Mouse (Mus musculus): ENCODE measurements around the gene Gm8909. TPM values are rescaled to one million over a fixed set of nuclear protein-coding genes. Genes with fewer than 3 reads are reported as not detected.
"Not testable (repeated sequence)": the region's sequence is repeated elsewhere in the genome, so short reads cannot be mapped to it uniquely, and the experiment has no call there.

Gene Gm8909
- polyA plus RNA-seq, 1 experiment from 2014 or later, result not detected

GRCm38 (mm10) chr17:36128968-36129817 lies 39.1 kb downstream of the Gm8909 start, which contains the start of gene Gm7030:
Gene Gm7030, minus strand, starts transcription at chr17:36129425.
- H3K4me3 ChIP-seq (ENCODE audit: low read length); H3K27ac ChIP-seq (ENCODE audit: low read depth, low read length); H3K27me3 ChIP-seq (ENCODE audit: control insufficient read depth, insufficient read depth, low read length); H3K9me3 ChIP-seq (ENCODE audit: control insufficient read depth, low read length); H3K9ac ChIP-seq (ENCODE audit: low read depth, low read length); H3K36me3 ChIP-seq (ENCODE audit: control insufficient read depth, insufficient read depth, low read length); H3K4me2 ChIP-seq (replicated peaks; ENCODE audit: low read depth, low read length); H3K4me1 ChIP-seq (ENCODE audit: control insufficient read depth, insufficient read depth, low read length); ATAC-seq (ENCODE audit: low FRiP score, low TSS enrichment): not testable (repeated sequence)
- 20% methylated on average over 24 of the region's 28 CpGs for WGBS

GRCm38 (mm10) chr17:36128525-36128924 lies 39.8 kb downstream of the Gm8909 start:
- WGBS, result 55% methylated on average over 10 of the region's 13 CpGs
- H3K9ac ChIP-seq (ENCODE audit: low read depth, low read length); H3K4me1 ChIP-seq (ENCODE audit: control insufficient read depth, insufficient read depth, low read length); H3K27me3 ChIP-seq (ENCODE audit: control insufficient read depth, insufficient read depth, low read length); ATAC-seq (ENCODE audit: low FRiP score, low TSS enrichment); H3K27ac ChIP-seq (ENCODE audit: low read depth, low read length); H3K36me3 ChIP-seq (ENCODE audit: control insufficient read depth, insufficient read depth, low read length); H3K4me2 ChIP-seq (replicated peaks; ENCODE audit: low read depth, low read length); H3K9me3 ChIP-seq (ENCODE audit: control insufficient read depth, low read length); H3K4me3 ChIP-seq (ENCODE audit: low read length): not testable (repeated sequence)

GRCm38 (mm10) chr17:36124111-36124510 lies 44.2 kb downstream of the Gm8909 start:
- H3K27ac ChIP-seq (ENCODE audit: low read depth, low read length); H3K4me1 ChIP-seq (ENCODE audit: control insufficient read depth, insufficient read depth, low read length); H3K9ac ChIP-seq (ENCODE audit: low read depth, low read length); H3K36me3 ChIP-seq (ENCODE audit: control insufficient read depth, insufficient read depth, low read length); H3K4me2 ChIP-seq (replicated peaks; ENCODE audit: low read depth, low read length); H3K9me3 ChIP-seq (ENCODE audit: control insufficient read depth, low read length); H3K4me3 ChIP-seq (ENCODE audit: low read length); ATAC-seq (ENCODE audit: low FRiP score, low TSS enrichment): not testable (repeated sequence)
- WGBS, result 71% methylated on average over 3 of the region's 3 CpGs
- peaks cover 17% of the 10 kb centered on the region for H3K27me3 ChIP-seq (ENCODE audit: control insufficient read depth, insufficient read depth, low read length)

- Histone ChIP-seq H3K27me3 (ENCODE audit: control insufficient read depth, insufficient read depth, low read length) (peaks cover 18% of the 10 kb centered on the region), H3K4me2 (replicated peaks; ENCODE audit: low read depth, low read length) (0 out of 2 replicates have a peak within 1 kb of the TSS, but pooled peaks have one; percentile 12)
- not testable (repeated sequence) for H3K36me3 ChIP-seq (ENCODE audit: control insufficient read depth, insufficient read depth, low read length); H3K9me3 ChIP-seq (ENCODE audit: control insufficient read depth, low read length); H3K4me3 ChIP-seq (ENCODE audit: low read length); H3K9ac ChIP-seq (ENCODE audit: low read depth, low read length); H3K4me1 ChIP-seq (ENCODE audit: control insufficient read depth, insufficient read depth, low read length); H3K27ac ChIP-seq (ENCODE audit: low read depth, low read length)
- 2% methylated on average over 8 of the region's 8 CpGs for WGBS
- peak; percentile 66; the same call in 1 of the 2 replicates for ATAC-seq (ENCODE audit: low FRiP score, low TSS enrichment)
These were observed 46.9 kb downstream of the Gm8909 start, which contains the start of gene Gm19684 for GRCm38 (mm10) chr17:36121352-36122020. Gene Gm19684, plus strand, starts transcription at chr17:36121678.

GRCm38 (mm10) chr17:36120839-36121238 lies 47.5 kb downstream of the Gm8909 start:
- not testable (repeated sequence) for H3K9ac ChIP-seq (ENCODE audit: low read depth, low read length); H3K4me3 ChIP-seq (ENCODE audit: low read length); H3K4me1 ChIP-seq (ENCODE audit: control insufficient read depth, insufficient read depth, low read length); H3K27ac ChIP-seq (ENCODE audit: low read depth, low read length); ATAC-seq (ENCODE audit: low FRiP score, low TSS enrichment); H3K36me3 ChIP-seq (ENCODE audit: control insufficient read depth, insufficient read depth, low read length); H3K4me2 ChIP-seq (replicated peaks; ENCODE audit: low read depth, low read length); H3K9me3 ChIP-seq (ENCODE audit: control insufficient read depth, low read length)
- WGBS, result 34% methylated on average over 18 of the region's 18 CpGs
- peaks cover 18% of the 10 kb centered on the region for H3K27me3 ChIP-seq (ENCODE audit: control insufficient read depth, insufficient read depth, low read length)

- H3K27me3 ChIP-seq (ENCODE audit: control insufficient read depth, insufficient read depth, low read length), result peaks cover 17% of the 10 kb centered on the region
- H3K9me3 ChIP-seq (ENCODE audit: control insufficient read depth, low read length); H3K9ac ChIP-seq (ENCODE audit: low read depth, low read length); H3K4me2 ChIP-seq (replicated peaks; ENCODE audit: low read depth, low read length); H3K27ac ChIP-seq (ENCODE audit: low read depth, low read length); H3K4me1 ChIP-seq (ENCODE audit: control insufficient read depth, insufficient read depth, low read length); ATAC-seq (ENCODE audit: low FRiP score, low TSS enrichment); H3K4me3 ChIP-seq (ENCODE audit: low read length); H3K36me3 ChIP-seq (ENCODE audit: control insufficient read depth, insufficient read depth, low read length): not testable (repeated sequence)
- WGBS, result 15% methylated on average over 3 of the region's 3 CpGs
These were observed 51.8 kb downstream of the Gm8909 start for GRCm38 (mm10) chr17:36116545-36116944.

Other genes starting within 250 kb of the Gm8909 start
- 74.6 and 97.8 TPM in 2 replicates for gene Abcf1, start 198.8 kb downstream of the Gm8909 start, polyA plus RNA-seq (2014; fragmentation: Nextera tagmentation; extraction: Ambion mirVana)
- gene Gnl1, start 188.7 kb downstream of the Gm8909 start, polyA plus RNA-seq (2014; fragmentation: Nextera tagmentation; extraction: Ambion mirVana), result 35.0 and 44.5 TPM in 2 replicates
- gene Prr3, start 188.3 kb downstream of the Gm8909 start, polyA plus RNA-seq (2014; fragmentation: Nextera tagmentation; extraction: Ambion mirVana), result 34.5 and 40.1 TPM in 2 replicates
- 2.5 and 4.0 TPM in 2 replicates for gene H2-T24, start 148.0 kb downstream of the Gm8909 start, polyA plus RNA-seq (2014; fragmentation: Nextera tagmentation; extraction: Ambion mirVana)
- 3.0 and 3.7 TPM in 2 replicates for gene H2-T23, start 135.7 kb downstream of the Gm8909 start, polyA plus RNA-seq (2014; fragmentation: Nextera tagmentation; extraction: Ambion mirVana)
- 11.2 and 12.0 TPM in 2 replicates for gene H2-T22, start 125.8 kb downstream of the Gm8909 start, polyA plus RNA-seq (2014; fragmentation: Nextera tagmentation; extraction: Ambion mirVana)
- gene Gm6034, start 125.6 kb downstream of the Gm8909 start, polyA plus RNA-seq (2014; fragmentation: Nextera tagmentation; extraction: Ambion mirVana), result not detected in 2 replicates
- not detected in 2 replicates for gene Gm11127, start 110.2 kb downstream of the Gm8909 start, polyA plus RNA-seq (2014; fragmentation: Nextera tagmentation; extraction: Ambion mirVana)
- not detected in 2 replicates for gene Gm19684, start 46.9 kb downstream of the Gm8909 start, polyA plus RNA-seq (2014; fragmentation: Nextera tagmentation; extraction: Ambion mirVana)
- gene Gm7030, start 39.1 kb downstream of the Gm8909 start, polyA plus RNA-seq (2014; fragmentation: Nextera tagmentation; extraction: Ambion mirVana), result not detected in 2 replicates
- gene H2-T3, start 21.8 kb upstream of the Gm8909 start, polyA plus RNA-seq (2014; fragmentation: Nextera tagmentation; extraction: Ambion mirVana), result not detected in 2 replicates
- gene Rpp21, start 89.5 kb upstream of the Gm8909 start, polyA plus RNA-seq (2014; fragmentation: Nextera tagmentation; extraction: Ambion mirVana), result 120 and 163 TPM in 2 replicates
- gene Trim39, start 103.7 kb upstream of the Gm8909 start, polyA plus RNA-seq (2014; fragmentation: Nextera tagmentation; extraction: Ambion mirVana), result 11.5 and 16.7 TPM in 2 replicates
- 0.19 TPM in 1 of 2 replicates, not detected in the other for gene H2-M10.2, start 118.0 kb upstream of the Gm8909 start, polyA plus RNA-seq (2014; fragmentation: Nextera tagmentation; extraction: Ambion mirVana)
- gene H2-M10.1, start 157.6 kb upstream of the Gm8909 start, polyA plus RNA-seq (2014; fragmentation: Nextera tagmentation; extraction: Ambion mirVana), result not detected in 2 replicates
- gene H2-M10.3, start 199.9 kb upstream of the Gm8909 start, polyA plus RNA-seq (2014; fragmentation: Nextera tagmentation; extraction: Ambion mirVana), result not detected in 2 replicates

Measured in kidney, embryonic 14.5 days (tissue).